Mouse (Mus musculus) olfactory bulb, adult 2 months (tissue): ENCODE measurements around the gene Klk1b27. TPM values are rescaled to one million over a fixed set of nuclear protein-coding genes. Genes with fewer than 3 reads are reported as not detected.
"Not testable (repeated sequence)": the region's sequence is repeated elsewhere in the genome, so short reads cannot be mapped to it uniquely, and the experiment has no call there.

Experiments
- H3K27ac ChIP-seq: fragments of 200-500 bp; 2 replicates; pipeline ENCODE4 v1.5.1; 2012; ENCODE audit warnings: low read depth, low read length; ENCODE audit not compliant: insufficient read depth
- H3K4me1 ChIP-seq: fragments of 200-500 bp; 2 replicates; pipeline ENCODE4 v1.6.1; 2012; ENCODE audit warnings: low read length; ENCODE audit not compliant: control insufficient read depth, insufficient read depth
- H3K4me3 ChIP-seq: fragments of 200-500 bp; 2 replicates; pipeline ENCODE4 v1.5.1; 2012; ENCODE audit warnings: mild to moderate bottlenecking, low read depth, low read length, moderate library complexity; ENCODE audit not compliant: insufficient read depth
- CTCF ChIP-seq: fragments of 200-500 bp; IDR thresholded peaks from 2 replicates; pipeline ENCODE4 v1.5.1; 2012; ENCODE audit warnings: low read depth, mild to moderate bottlenecking, low read length, moderate library complexity; ENCODE audit not compliant: insufficient read depth
- POLR2A ChIP-seq: fragments of 200-500 bp; IDR thresholded peaks from 2 replicates; pipeline ENCODE4 v1.6.1; 2012; ENCODE audit warnings: mild to moderate bottlenecking, low read depth, low read length, moderate library complexity; ENCODE audit not compliant: insufficient read depth
- WGBS: fragments of 180-500 bp; shearing (Covaris S2); methylation state at CpG from one replicate; pipeline ENCODE4 v1.1.7; 2018; 5-methylcytosine and 5-hydroxymethylcytosine counted together
- polyA plus RNA-seq: library from polyadenylated mRNA; stranded (reverse); fragments of >200 nt; gene quantifications from 2 replicates; pipeline ENCODE4 v1.2.4, GENCODE M21; 2012; ENCODE audit warnings: low replicate concordance; ENCODE audit not compliant: missing spikeins, insufficient read depth, insufficient read length

Klk1b27 gene
- not detected in 2 replicates for polyA plus RNA-seq

DNA sequence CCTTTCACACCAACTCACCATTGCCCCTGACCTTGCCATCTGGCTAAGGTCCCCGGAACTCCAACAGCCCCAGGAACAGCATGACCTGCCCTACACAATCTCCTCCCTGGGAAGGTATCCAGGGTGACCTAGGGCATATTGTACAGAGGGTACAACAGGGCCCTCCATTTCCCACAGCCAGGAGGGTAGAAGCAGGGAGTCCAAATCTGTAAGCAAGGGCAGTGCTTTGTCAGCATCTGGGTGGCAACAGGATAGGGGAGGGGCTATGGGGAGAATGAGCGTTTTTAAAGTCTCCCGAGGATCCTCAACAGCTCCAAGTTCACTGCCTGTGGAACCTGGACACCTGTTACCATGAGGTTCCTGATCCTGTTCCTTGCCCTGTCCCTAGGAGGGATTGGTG lies at the start of gene Klk1b27:
Gene Klk1b27 (plus strand): TSS at position 301 of the 400 bp plus-strand sequence.
- H3K4me3 ChIP-seq, result not testable (repeated sequence)
- WGBS, result 65% methylated on average over 3 of the region's 3 CpGs

GRCm38 (mm10) chr7:44004847-44005246 lies 47.2 kb upstream of the Klk1b27 start:
- H3K4me1 ChIP-seq, result no peaks in the 10 kb centered on the region
- TF ChIP-seq CTCF (no peak), POLR2A (no peak)
- H3K4me3 ChIP-seq, result no peak overlapping the region
- H3K27ac ChIP-seq, result no peak overlapping the region

More for the DNA sequence above, at the start of gene Klk1b27:
- not testable (repeated sequence) for H3K27ac ChIP-seq, H3K4me1 ChIP-seq

GRCm38 (mm10) chr7:44011868-44012267 lies 40.2 kb upstream of the Klk1b27 start, which contains the start of gene Klk1b26:
Klk1b26 (plus strand) TSS chr7:44012168.
- H3K27ac ChIP-seq, H3K4me3 ChIP-seq, H3K4me1 ChIP-seq: not testable (repeated sequence)

DNA sequence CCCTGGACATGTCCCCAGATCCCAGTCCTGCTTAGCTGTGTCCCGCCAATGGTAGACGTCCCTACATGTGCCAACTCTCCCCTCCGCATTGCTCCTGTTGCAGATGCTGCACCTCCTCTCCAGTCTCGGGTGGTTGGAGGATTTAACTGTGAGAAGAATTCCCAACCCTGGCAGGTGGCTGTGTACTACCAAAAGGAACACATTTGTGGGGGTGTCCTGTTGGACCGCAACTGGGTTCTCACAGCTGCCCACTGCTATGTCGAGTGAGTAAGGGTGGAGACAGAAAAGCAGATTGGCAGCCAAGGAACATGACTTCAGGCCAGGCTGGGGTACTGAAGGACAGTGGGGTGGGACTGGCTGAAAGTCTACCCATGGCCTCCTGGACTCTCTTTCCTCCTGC lies 37.4 kb upstream of the Klk1b27 start:
- H3K4me1 ChIP-seq, H3K4me3 ChIP-seq, H3K27ac ChIP-seq: not testable (repeated sequence)
- 77% methylated on average over 6 of the region's 6 CpGs for WGBS

GRCm38 (mm10) chr7:44015071-44015470 lies 37.0 kb upstream of the Klk1b27 start:
- WGBS, result 89% methylated on average over 5 of the region's 5 CpGs
- H3K4me3 ChIP-seq, result no peak overlapping the region
- H3K4me1 ChIP-seq, result no peaks in the 10 kb centered on the region
- no peak overlapping the region for H3K27ac ChIP-seq
- TF ChIP-seq CTCF, result no peak
- no peak for TF ChIP-seq POLR2A

- H3K4me1 ChIP-seq, result no peaks in the 10 kb centered on the region
- WGBS, result 78% methylated on average over 2 of the region's 2 CpGs
- H3K27ac ChIP-seq, result no peak overlapping the region
- TF ChIP-seq POLR2A, result no peak
- TF ChIP-seq CTCF, result no peak
- no peak overlapping the region for H3K4me3 ChIP-seq
Observed at GRCm38 (mm10) chr7:44072117-44072516, 20.0 kb downstream of the Klk1b27 start.

DNA sequence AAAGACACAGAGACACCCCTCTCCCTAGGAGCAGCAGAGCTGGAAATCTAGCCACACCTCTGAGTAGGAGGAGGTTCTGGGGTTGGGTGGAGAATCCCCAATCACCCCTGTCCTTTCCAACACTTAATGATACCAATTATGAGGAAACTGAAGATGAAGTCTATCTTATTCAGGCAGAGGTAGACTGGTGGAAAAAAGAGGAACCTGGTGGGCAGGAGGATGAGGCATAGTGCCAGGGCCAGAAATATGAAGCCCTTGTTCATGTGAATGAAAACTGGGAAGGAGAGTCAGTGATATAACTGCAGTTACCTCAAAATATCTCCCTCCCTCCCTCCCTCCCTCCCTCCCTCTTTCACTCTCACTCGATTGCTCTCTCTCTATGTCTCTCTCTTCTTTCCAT lies 25.6 kb downstream of the Klk1b27 start:
- Histone ChIP-seq H3K4me3 (no peak overlapping the region), H3K27ac (no peak overlapping the region), H3K4me1 (no peaks in the 10 kb centered on the region)
- TF ChIP-seq CTCF (no peak), POLR2A (no peak)
- WGBS, result 60% methylated on average over 1 of the region's 1 CpGs

GRCm38 (mm10) chr7:44096111-44096510 lies 44.0 kb downstream of the Klk1b27 start:
- Histone ChIP-seq H3K27ac (no peak overlapping the region), H3K4me3 (no peak overlapping the region), H3K4me1 (no peaks in the 10 kb centered on the region)
- 84% methylated on average over 1 of the region's 1 CpGs for WGBS
- TF ChIP-seq POLR2A (no peak), CTCF (no peak)

DNA sequence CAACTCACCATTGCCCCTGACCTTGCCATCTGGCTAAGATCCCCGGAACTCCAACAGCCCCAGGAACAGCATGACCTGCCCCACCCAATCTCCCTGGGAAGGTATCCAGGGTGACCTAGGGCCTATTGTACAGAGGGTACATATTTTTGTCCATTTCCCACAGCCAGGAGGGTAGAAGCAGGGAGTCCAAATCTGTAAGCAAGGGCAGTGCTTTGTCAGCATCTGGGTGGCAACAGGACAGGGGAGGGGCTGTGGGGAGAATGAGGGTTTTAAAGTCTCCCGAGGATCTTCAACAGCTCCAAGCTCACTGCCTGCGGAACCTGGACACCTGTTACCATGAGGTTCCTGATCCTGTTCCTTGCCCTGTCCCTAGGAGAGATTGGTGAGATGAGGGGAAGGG lies 49.9 kb downstream of the Klk1b27 start, which contains the start of gene Klk1b21:
Gene Klk1b21 (plus strand): TSS at position 301 of the 400 bp plus-strand sequence.
- not testable (repeated sequence) for H3K4me3 ChIP-seq, H3K4me1 ChIP-seq, H3K27ac ChIP-seq
- 80% methylated on average over 3 of the region's 3 CpGs for WGBS

Other genes with a start within 250 kb of the Klk1b27 start
- gene Klk7, start 241.0 kb upstream of the Klk1b27 start, polyA plus RNA-seq, result not detected in 2 replicates
- not detected in 2 replicates for gene Klk6, start 227.8 kb upstream of the Klk1b27 start, polyA plus RNA-seq
- gene Klk5, start 210.3 kb upstream of the Klk1b27 start, polyA plus RNA-seq, result not detected in 2 replicates
- gene Klk4, start 171.1 kb upstream of the Klk1b27 start, polyA plus RNA-seq, result not detected in 2 replicates
- not detected in 2 replicates for gene Klk15, start 118.5 kb upstream of the Klk1b27 start, polyA plus RNA-seq
- gene Klk1b8, start 101.6 kb upstream of the Klk1b27 start, polyA plus RNA-seq, result not detected in 2 replicates
- not detected in 2 replicates for gene Klk1b1, start 85.5 kb upstream of the Klk1b27 start, polyA plus RNA-seq
- not detected in 2 replicates for gene Klk1b9, start 76.2 kb upstream of the Klk1b27 start, polyA plus RNA-seq
- gene Klk1b11, start 56.4 kb upstream of the Klk1b27 start, polyA plus RNA-seq, result not detected in 2 replicates
- gene Klk1b26, start 40.1 kb upstream of the Klk1b27 start, polyA plus RNA-seq, result not detected in 2 replicates
- gene Klk1b21, start 50.0 kb downstream of the Klk1b27 start, polyA plus RNA-seq, result not detected in 2 replicates
- gene Klk1b22, start 60.4 kb downstream of the Klk1b27 start, polyA plus RNA-seq, result not detected in 2 replicates
- not detected in 2 replicates for gene Klk1b16, start 84.5 kb downstream of the Klk1b27 start, polyA plus RNA-seq
- not detected in 2 replicates for gene Klk1b24, start 135.9 kb downstream of the Klk1b27 start, polyA plus RNA-seq
- gene Klk1b3, start 145.9 kb downstream of the Klk1b27 start, polyA plus RNA-seq, result not detected in 2 replicates
- gene Klk1b4, start 155.1 kb downstream of the Klk1b27 start, polyA plus RNA-seq, result not detected in 2 replicates
- not detected in 2 replicates for gene Klk1b5, start 163.7 kb downstream of the Klk1b27 start, polyA plus RNA-seq
- gene Klk1, start 173.1 kb downstream of the Klk1b27 start, polyA plus RNA-seq, result not detected in 2 replicates
- not detected in 2 replicates for gene Gm36864, start 183.9 kb downstream of the Klk1b27 start, polyA plus RNA-seq
- gene 1700028J19Rik, start 194.4 kb downstream of the Klk1b27 start, polyA plus RNA-seq, result not detected in 2 replicates
- gene 2410002F23Rik, start 194.4 kb downstream of the Klk1b27 start, polyA plus RNA-seq, result not detected in 2 replicates
- gene Acp4, start 205.1 kb downstream of the Klk1b27 start, polyA plus RNA-seq, result not detected in 2 replicates
- gene Gm15517, start 209.2 kb downstream of the Klk1b27 start, polyA plus RNA-seq, result not detected in 2 replicates